Mouse (Mus musculus): Measurements from ENCODE around the gene Tnxb.

- TF ChIP-seq CTCF (IDR thresholded peaks at IDR 0.05) (no peak), EP300 (IDR thresholded peaks at IDR 0.05; ENCODE audit: insufficient read depth, low read depth, low read length) (no peak), POLR2A (IDR thresholded peaks at IDR 0.05; ENCODE audit: insufficient read depth, low read depth, low read length) (no peak)
Observed at GRCm38 (mm10) chr17:34688889-34689288, 18.6 kb downstream of the Tnxb start.

All from heart, adult 2 months (tissue).